Mouse (Mus musculus) C2C12 (cell line): ENCODE measurements at regions not wholly inside any gene's neighbourhood (a gene's known extent, or its start where the extent isn't known, plus 50 kb on each side); places are given as distances from the start of the nearest gene placed in this dataset.

Experiments
- CTCF ChIP-seq: IDR thresholded peaks from one replicate; pipeline ENCODE4 v1.5.1; 2011; ENCODE audit not compliant: control insufficient read depth, insufficient read depth, insufficient read length
- MYOD1 ChIP-seq: IDR thresholded peaks from one replicate; pipeline ENCODE4 v1.6.1; 2011; ENCODE audit warnings: low read depth; ENCODE audit not compliant: control insufficient read depth, insufficient read length
- USF1 ChIP-seq: IDR thresholded peaks from one replicate; pipeline ENCODE4 v1.6.1; 2011; ENCODE audit warnings: low read depth, mild to moderate bottlenecking, control low read depth, moderate library complexity

DNA sequence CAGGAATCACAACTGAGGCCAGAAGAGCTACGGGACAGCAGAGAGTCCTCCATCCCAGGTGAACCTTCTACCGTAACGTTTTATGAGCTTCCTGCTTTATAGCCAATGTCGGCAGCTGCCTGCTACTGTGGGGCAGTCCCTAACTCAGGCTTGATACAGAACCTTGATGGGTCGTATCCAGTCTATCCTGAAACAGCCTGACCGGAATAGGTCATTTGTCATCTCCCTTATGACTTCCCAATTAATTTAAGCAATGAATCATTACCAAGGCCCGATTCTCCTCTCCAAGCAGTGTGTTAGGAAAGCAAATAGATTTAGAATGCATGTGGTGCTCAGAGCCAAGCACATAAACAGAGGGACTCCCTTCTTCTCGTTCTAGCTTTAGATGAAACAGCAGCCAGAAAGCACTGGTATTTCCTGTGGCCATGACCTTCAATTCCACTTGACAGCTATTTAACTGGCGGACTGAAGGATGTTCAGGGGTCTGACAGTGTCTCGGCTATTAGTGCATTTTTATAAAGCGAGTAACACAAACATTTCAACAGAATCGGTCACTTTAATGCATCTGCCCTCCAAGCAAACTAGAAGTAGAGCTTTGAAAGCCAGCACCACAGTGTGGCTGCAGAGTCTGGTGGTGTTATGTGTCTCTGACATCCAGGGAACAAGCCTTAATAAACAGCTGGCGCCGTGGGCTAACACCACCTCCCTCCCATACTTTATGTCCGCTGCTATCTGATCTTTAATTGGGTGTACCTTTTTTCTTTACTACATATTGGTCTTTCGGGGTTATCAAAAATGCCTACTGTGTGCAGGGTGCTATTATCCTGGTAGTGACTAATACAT lies 165.4 kb downstream of the Barhl2 start:
- no peak for TF ChIP-seq CTCF
- TF ChIP-seq MYOD1 = no peak
- TF ChIP-seq USF1 = no peak
